Mouse (Mus musculus): ENCODE measurements at regions not wholly inside any gene's neighbourhood (a gene's known extent, or its start where the extent isn't known, plus 50 kb on each side); places are given as distances from the start of the nearest gene placed in this dataset.

GRCm38 (mm10) chr12:54472407-54472806, 184.0 kb downstream of the Sptssa start:
- Histone ChIP-seq H3K36me3 (ENCODE audit: control insufficient read depth, insufficient read depth, low read length) (no peaks in the 10 kb centered on the region), H3K4me3 (no peak overlapping the region), H3K79me2 (replicated peaks; ENCODE audit: control insufficient read depth, insufficient read depth, low read length) (no peaks in the 10 kb centered on the region), H3K9ac (ENCODE audit: low read depth, low read length) (no peak overlapping the region), H3K27me3 (ENCODE audit: control insufficient read depth, insufficient read depth, low read length) (no peaks in the 10 kb centered on the region), H3K4me1 (ENCODE audit: control insufficient read depth, insufficient read depth, low read length) (no peaks in the 10 kb centered on the region), H3K27ac (no peak overlapping the region)
- TF ChIP-seq EP300 (IDR thresholded peaks at IDR 0.05; ENCODE audit: insufficient read depth, low read depth, low read length): no peak
- no peak for TF ChIP-seq CTCF (IDR thresholded peaks at IDR 0.05)
- TF ChIP-seq POLR2A (IDR thresholded peaks at IDR 0.05; ENCODE audit: insufficient read depth, low read depth, low read length): no peak
- WGBS: 55% methylated on average over 3 of the region's 3 CpGs
- intact Hi-C loops (cut with DNase I): no loop called here
- no peak for DNase-seq

DNA sequence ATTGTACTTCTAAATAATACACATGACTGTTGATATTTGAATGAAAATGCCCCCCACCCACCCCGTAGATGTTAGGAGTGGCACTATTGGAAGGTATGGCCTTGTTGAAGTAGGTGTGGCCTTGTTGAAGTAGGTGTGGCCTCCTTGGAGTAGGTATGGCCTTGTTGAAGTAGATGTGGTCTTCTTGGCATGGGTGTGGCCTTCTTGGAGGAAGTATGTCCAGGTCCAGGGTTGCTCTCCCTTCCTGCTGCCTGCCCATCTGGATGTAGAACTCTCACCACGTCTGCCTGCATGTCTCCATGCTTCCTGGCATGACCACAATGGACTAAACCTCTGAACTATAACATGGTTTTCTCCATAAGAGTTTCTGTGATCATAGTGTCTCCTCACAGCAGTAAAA, 188.7 kb downstream of the Sptssa start:
- no peak for TF ChIP-seq CTCF (IDR thresholded peaks at IDR 0.05)
- TF ChIP-seq EP300 (IDR thresholded peaks at IDR 0.05; ENCODE audit: insufficient read depth, low read depth, low read length): no peak
- no peak for TF ChIP-seq POLR2A (IDR thresholded peaks at IDR 0.05; ENCODE audit: insufficient read depth, low read depth, low read length)
- Histone ChIP-seq H3K36me3 (ENCODE audit: control insufficient read depth, insufficient read depth, low read length) (no peaks in the 10 kb centered on the region), H3K27ac (no peak overlapping the region), H3K9ac (ENCODE audit: low read depth, low read length) (no peak overlapping the region), H3K4me3 (no peak overlapping the region), H3K79me2 (replicated peaks; ENCODE audit: control insufficient read depth, insufficient read depth, low read length) (no peaks in the 10 kb centered on the region), H3K27me3 (ENCODE audit: control insufficient read depth, insufficient read depth, low read length) (no peaks in the 10 kb centered on the region), H3K4me1 (ENCODE audit: control insufficient read depth, insufficient read depth, low read length) (no peaks in the 10 kb centered on the region)
- intact Hi-C loops (cut with DNase I): no loop called here
- WGBS: 76% methylated on average over 2 of the region's 2 CpGs
- no peak for DNase-seq

DNA sequence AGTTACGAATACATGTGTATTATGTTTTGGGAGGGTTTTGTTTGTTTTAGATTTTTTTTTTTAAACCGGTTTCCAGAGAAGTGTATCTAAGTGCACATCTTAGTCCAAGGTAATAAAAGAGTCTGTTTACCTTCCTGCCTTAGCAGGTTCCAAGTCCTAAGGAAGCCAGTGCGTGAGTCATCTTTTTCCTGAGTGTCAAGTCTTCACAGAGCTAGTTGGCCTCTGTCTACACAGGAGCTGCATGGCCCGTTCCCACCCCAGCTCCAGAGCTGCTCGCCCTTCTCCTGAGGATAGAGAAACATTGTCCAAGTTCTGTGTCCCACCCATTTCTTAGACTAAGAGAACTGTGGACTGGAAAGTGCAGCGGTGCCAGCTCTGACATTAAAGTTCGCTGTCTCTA, 192.6 kb downstream of the Sptssa start:
- H3K9ac ChIP-seq (ENCODE audit: low read depth, low read length): no peak overlapping the region
- no peaks in the 10 kb centered on the region for H3K36me3 ChIP-seq (ENCODE audit: control insufficient read depth, insufficient read depth, low read length)
- no peaks in the 10 kb centered on the region for H3K27me3 ChIP-seq (ENCODE audit: control insufficient read depth, insufficient read depth, low read length)
- peaks cover 3% of the 10 kb centered on the region for H3K4me1 ChIP-seq (ENCODE audit: control insufficient read depth, insufficient read depth, low read length)
- no peaks in the 10 kb centered on the region for H3K79me2 ChIP-seq (replicated peaks; ENCODE audit: control insufficient read depth, insufficient read depth, low read length)
- intact Hi-C loops (cut with DNase I): no loop called here
- no peak for TF ChIP-seq POLR2A (IDR thresholded peaks at IDR 0.05; ENCODE audit: insufficient read depth, low read depth, low read length)
- TF ChIP-seq CTCF (IDR thresholded peaks at IDR 0.05): no peak
- no peak overlapping the region for H3K27ac ChIP-seq
- DNase-seq: peak in 1 of 2 experiments; percentile 9
- 51% methylated on average over 7 of the region's 7 CpGs for WGBS
- no peak overlapping the region for H3K4me3 ChIP-seq

DNA sequence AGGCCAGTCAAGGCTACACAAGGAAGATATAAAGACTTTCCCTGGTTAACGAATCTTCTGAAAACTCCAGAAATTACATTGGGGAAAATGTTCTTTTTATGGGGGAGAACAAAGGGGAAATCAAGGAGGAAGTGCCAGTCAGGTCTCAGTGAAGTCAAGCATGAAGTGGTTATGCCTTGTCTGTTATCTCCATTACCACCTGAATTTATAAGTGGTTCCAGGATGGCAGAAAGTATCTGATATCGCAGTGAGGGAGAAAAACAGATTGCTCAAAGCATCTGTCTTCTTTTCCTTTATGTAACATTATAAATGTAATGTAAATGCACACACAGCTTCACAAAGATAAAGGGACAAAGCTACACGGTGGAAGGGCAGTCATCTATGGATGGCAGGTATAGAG, 195.0 kb downstream of the Sptssa start:
- Histone ChIP-seq H3K4me3 (no peak overlapping the region), H3K36me3 (ENCODE audit: control insufficient read depth, insufficient read depth, low read length) (no peaks in the 10 kb centered on the region), H3K27me3 (ENCODE audit: control insufficient read depth, insufficient read depth, low read length) (no peaks in the 10 kb centered on the region), H3K4me1 (ENCODE audit: control insufficient read depth, insufficient read depth, low read length) (peaks cover 3% of the 10 kb centered on the region), H3K9ac (ENCODE audit: low read depth, low read length) (no peak overlapping the region), H3K27ac (no peak overlapping the region), H3K79me2 (replicated peaks; ENCODE audit: control insufficient read depth, insufficient read depth, low read length) (no peaks in the 10 kb centered on the region)
- no peak for DNase-seq
- TF ChIP-seq EP300 (IDR thresholded peaks at IDR 0.05; ENCODE audit: insufficient read depth, low read depth, low read length) (no peak), CTCF (IDR thresholded peaks at IDR 0.05) (no peak), POLR2A (IDR thresholded peaks at IDR 0.05; ENCODE audit: insufficient read depth, low read depth, low read length) (no peak)
- WGBS: 85% methylated on average over 3 of the region's 3 CpGs
- intact Hi-C loops (cut with DNase I): no loop called here

- TF ChIP-seq CTCF (IDR thresholded peaks at IDR 0.05) (no peak), EP300 (IDR thresholded peaks at IDR 0.05; ENCODE audit: insufficient read depth, low read depth, low read length) (no peak), POLR2A (IDR thresholded peaks at IDR 0.05; ENCODE audit: insufficient read depth, low read depth, low read length) (no peak)
- Histone ChIP-seq H3K4me3 (no peak overlapping the region), H3K79me2 (replicated peaks; ENCODE audit: control insufficient read depth, insufficient read depth, low read length) (no peaks in the 10 kb centered on the region), H3K36me3 (ENCODE audit: control insufficient read depth, insufficient read depth, low read length) (no peaks in the 10 kb centered on the region), H3K27ac (no peak overlapping the region), H3K4me1 (ENCODE audit: control insufficient read depth, insufficient read depth, low read length) (peaks cover 3% of the 10 kb centered on the region), H3K27me3 (ENCODE audit: control insufficient read depth, insufficient read depth, low read length) (no peaks in the 10 kb centered on the region), H3K9ac (ENCODE audit: low read depth, low read length) (no peak overlapping the region)
- WGBS: 41% methylated on average over 7 of the region's 7 CpGs
- intact Hi-C loops (cut with DNase I): no loop called here
- peak; percentile 40 to 56 for DNase-seq
Measured at GRCm38 (mm10) chr12:54460135-54460523, 196.2 kb downstream of the Sptssa start.

GRCm38 (mm10) chr12:54459462-54460134, 196.8 kb downstream of the Sptssa start:
- Histone ChIP-seq H3K4me3 (no peak overlapping the region), H3K27ac (no peak overlapping the region), H3K79me2 (replicated peaks; ENCODE audit: control insufficient read depth, insufficient read depth, low read length) (no peaks in the 10 kb centered on the region), H3K36me3 (ENCODE audit: control insufficient read depth, insufficient read depth, low read length) (no peaks in the 10 kb centered on the region), H3K4me1 (ENCODE audit: control insufficient read depth, insufficient read depth, low read length) (peaks cover 3% of the 10 kb centered on the region), H3K9ac (ENCODE audit: low read depth, low read length) (no peak overlapping the region), H3K27me3 (ENCODE audit: control insufficient read depth, insufficient read depth, low read length) (no peaks in the 10 kb centered on the region)
- TF ChIP-seq CTCF (IDR thresholded peaks at IDR 0.05) (no peak), EP300 (IDR thresholded peaks at IDR 0.05; ENCODE audit: insufficient read depth, low read depth, low read length) (no peak), POLR2A (IDR thresholded peaks at IDR 0.05; ENCODE audit: insufficient read depth, low read depth, low read length) (no peak)
- WGBS: 20% methylated on average over 11 of the region's 11 CpGs
- intact Hi-C loops (cut with DNase I): no loop called here
- DNase-seq: no peak
